Mouse (Mus musculus): ENCODE data around the gene Abca4. TPM values are rescaled to one million over a fixed set of nuclear protein-coding genes. Genes with fewer than 3 reads are reported as not detected.

Abca4 gene
- polyA plus RNA-seq, 1 experiment from 2014 or later = 2.3 TPM

GRCm38 (mm10) chr3:122200017-122200416 is 155.8 kb downstream of the Abca4 start:
- DNase-seq (ENCODE audit: low spot score) (no peak), ATAC-seq (no peak)
- Histone ChIP-seq H3K9me3 (ENCODE audit: low read length) (no peaks in the 10 kb centered on the region), H3K9ac (replicated peaks; ENCODE audit: low read depth) (no peak overlapping the region), H3K4me2 (replicated peaks; ENCODE audit: low read depth, low read length) (no peak overlapping the region), H3K27ac (ENCODE audit: low read length) (peak overlapping the region; percentile 65; the same call in 1 of the 2 replicates), H3K36me3 (ENCODE audit: insufficient read depth, low read length) (no peaks in the 10 kb centered on the region), H3K4me1 (ENCODE audit: insufficient read depth, low read depth, low read length) (peaks cover 2% of the 10 kb centered on the region; the same call in 1 of the 2 replicates), H3K27me3 (replicated peaks; ENCODE audit: insufficient read depth, low read length) (no peaks in the 10 kb centered on the region), H3K4me3 (ENCODE audit: low read depth, low read length) (no peak overlapping the region)
- no peak for TF ChIP-seq CTCF (IDR thresholded peaks at IDR 0.05)
- no peak for TF ChIP-seq EP300 (IDR thresholded peaks at IDR 0.05)
- 84% methylated on average over 5 of the region's 5 CpGs for WGBS

DNA sequence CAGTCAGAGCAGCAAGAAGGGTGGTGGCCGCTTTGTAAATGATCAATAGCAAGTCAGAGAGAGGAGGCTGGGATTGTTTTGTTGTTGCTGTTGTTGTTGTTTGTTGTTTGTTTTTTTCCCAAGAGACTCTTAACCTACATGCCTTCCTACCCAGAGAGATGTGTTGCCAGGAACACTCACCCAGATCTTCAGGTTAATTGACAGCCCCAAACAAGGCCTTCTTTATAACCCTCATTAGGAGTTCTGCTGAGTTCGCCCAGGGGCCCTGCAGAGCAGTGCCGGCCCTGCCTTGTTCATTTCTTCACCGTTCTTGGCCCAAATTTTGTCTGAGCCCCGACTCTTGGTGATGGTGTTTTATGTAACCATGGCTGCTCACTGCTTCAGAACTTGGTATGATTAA is 156.2 kb downstream of the Abca4 start:
- ATAC-seq = no peak
- peaks cover 2% of the 10 kb centered on the region; the same call in 1 of the 2 replicates for H3K4me1 ChIP-seq (ENCODE audit: insufficient read depth, low read depth, low read length)

DNA sequence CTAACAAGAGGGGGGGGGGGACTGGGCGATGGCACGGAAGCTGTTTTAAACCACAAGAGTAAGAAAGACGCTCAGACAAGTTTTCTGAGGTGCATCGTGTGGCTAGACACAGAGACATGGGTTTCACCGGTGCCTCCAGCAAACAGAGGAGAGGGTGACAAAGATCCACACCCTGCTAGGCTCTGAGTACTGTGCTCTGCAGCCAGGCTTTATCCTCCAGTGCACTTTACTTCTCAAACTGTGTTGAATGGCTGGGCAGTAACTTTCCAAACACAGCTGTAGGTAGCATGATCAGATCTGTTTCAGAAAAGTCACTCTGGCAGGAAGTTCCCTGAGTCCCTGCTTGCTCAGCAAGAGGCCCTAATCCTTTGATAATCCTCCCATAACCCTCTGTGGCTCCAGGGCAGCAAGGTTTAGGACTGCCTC is 158.1 kb downstream of the Abca4 start:
- H3K27ac ChIP-seq (ENCODE audit: low read length) = no peak overlapping the region
- H3K4me1 ChIP-seq (ENCODE audit: insufficient read depth, low read depth, low read length) = peaks cover 2% of the 10 kb centered on the region; the same call in 1 of the 2 replicates
- no peak for ATAC-seq
- 25% methylated on average over 5 of the region's 5 CpGs for WGBS
- H3K4me3 ChIP-seq (ENCODE audit: low read depth, low read length) = no peak overlapping the region
- DNase-seq (ENCODE audit: low spot score) = no peak
- no peaks in the 10 kb centered on the region for H3K36me3 ChIP-seq (ENCODE audit: insufficient read depth, low read length)
- H3K9me3 ChIP-seq (ENCODE audit: low read length) = no peaks in the 10 kb centered on the region
- no peaks in the 10 kb centered on the region for H3K27me3 ChIP-seq (replicated peaks; ENCODE audit: insufficient read depth, low read length)
- H3K9ac ChIP-seq (replicated peaks; ENCODE audit: low read depth) = 0 out of 2 replicates have a peak overlapping the region, but pooled peaks have one; percentile 6
- H3K4me2 ChIP-seq (replicated peaks; ENCODE audit: low read depth, low read length) = no peak overlapping the region
- TF ChIP-seq EP300 (IDR thresholded peaks at IDR 0.05) (no peak), CTCF (IDR thresholded peaks at IDR 0.05) (no peak)

More for the DNA sequence above, 156.2 kb downstream of the Abca4 start:
- TF ChIP-seq CTCF (IDR thresholded peaks at IDR 0.05) (no peak), EP300 (IDR thresholded peaks at IDR 0.05) (no peak)
- no peak for DNase-seq (ENCODE audit: low spot score)
- 85% methylated on average over 5 of the region's 5 CpGs for WGBS
- Histone ChIP-seq H3K36me3 (ENCODE audit: insufficient read depth, low read length) (no peaks in the 10 kb centered on the region), H3K9me3 (ENCODE audit: low read length) (no peaks in the 10 kb centered on the region), H3K9ac (replicated peaks; ENCODE audit: low read depth) (no peak overlapping the region), H3K27me3 (replicated peaks; ENCODE audit: insufficient read depth, low read length) (no peaks in the 10 kb centered on the region), H3K4me3 (ENCODE audit: low read depth, low read length) (no peak overlapping the region), H3K4me2 (replicated peaks; ENCODE audit: low read depth, low read length) (no peak overlapping the region), H3K27ac (ENCODE audit: low read length) (no peak overlapping the region)

DNA sequence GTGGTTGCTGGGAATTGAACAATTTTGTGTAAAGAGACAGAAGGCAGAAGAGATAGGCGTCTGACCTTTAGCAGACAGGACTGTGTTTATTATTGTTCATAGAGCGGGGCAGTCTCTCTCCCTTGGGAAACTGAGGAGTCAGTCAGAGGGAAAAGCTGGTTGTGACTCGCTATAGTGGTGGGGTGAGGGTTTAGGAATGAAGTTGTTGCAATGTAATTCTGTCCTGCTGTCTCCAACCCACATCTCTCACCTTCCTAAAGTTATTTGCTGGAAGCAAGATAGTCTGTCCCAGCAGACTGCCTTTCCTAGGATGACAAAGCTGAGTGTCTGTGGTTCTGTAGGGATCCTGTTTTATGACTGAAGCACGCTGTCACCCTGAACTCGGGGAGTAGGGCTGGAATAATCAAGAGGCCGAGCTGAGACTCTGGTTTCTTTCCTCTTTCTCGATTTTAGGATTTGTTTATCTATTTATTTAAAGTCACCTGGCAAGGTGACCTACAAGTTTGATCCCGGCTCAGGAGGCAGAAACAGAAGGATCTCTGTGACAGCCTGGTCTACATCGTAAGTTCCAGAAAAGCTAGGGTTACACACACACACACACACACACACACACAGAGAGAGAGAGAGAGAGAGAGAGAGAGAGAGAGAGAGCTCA is 159.6 kb downstream of the Abca4 start:
- DNase-seq (ENCODE audit: low spot score) (no peak), ATAC-seq (no peak)
- Histone ChIP-seq H3K36me3 (ENCODE audit: insufficient read depth, low read length) (no peaks in the 10 kb centered on the region), H3K27ac (ENCODE audit: low read length) (no peak overlapping the region), H3K4me2 (replicated peaks; ENCODE audit: low read depth, low read length) (no peak overlapping the region), H3K9ac (replicated peaks; ENCODE audit: low read depth) (no peak overlapping the region), H3K27me3 (replicated peaks; ENCODE audit: insufficient read depth, low read length) (no peaks in the 10 kb centered on the region), H3K4me3 (ENCODE audit: low read depth, low read length) (no peak overlapping the region), H3K4me1 (ENCODE audit: insufficient read depth, low read depth, low read length) (peaks cover 6% of the 10 kb centered on the region; the same call in 1 of the 2 replicates), H3K9me3 (ENCODE audit: low read length) (no peaks in the 10 kb centered on the region)
- WGBS = 73% methylated on average over 9 of the region's 9 CpGs
- no peak for TF ChIP-seq CTCF (IDR thresholded peaks at IDR 0.05)
- TF ChIP-seq EP300 (IDR thresholded peaks at IDR 0.05) = no peak

GRCm38 (mm10) chr3:122205753-122206152 is 161.5 kb downstream of the Abca4 start:
- Histone ChIP-seq H3K36me3 (ENCODE audit: insufficient read depth, low read length) (no peaks in the 10 kb centered on the region), H3K4me3 (ENCODE audit: low read depth, low read length) (no peak overlapping the region), H3K9me3 (ENCODE audit: low read length) (no peaks in the 10 kb centered on the region), H3K9ac (replicated peaks; ENCODE audit: low read depth) (no peak overlapping the region), H3K27ac (ENCODE audit: low read length) (no peak overlapping the region), H3K4me1 (ENCODE audit: insufficient read depth, low read depth, low read length) (0 out of 2 replicates have a peak, but pooled peaks cover 4% of the 10 kb centered on the region), H3K4me2 (replicated peaks; ENCODE audit: low read depth, low read length) (no peak overlapping the region), H3K27me3 (replicated peaks; ENCODE audit: insufficient read depth, low read length) (no peaks in the 10 kb centered on the region)
- ATAC-seq = no peak
- DNase-seq (ENCODE audit: low spot score) = no peak
- 95% methylated on average over 6 of the region's 6 CpGs for WGBS
- TF ChIP-seq CTCF (IDR thresholded peaks at IDR 0.05) (no peak), EP300 (IDR thresholded peaks at IDR 0.05) (no peak)

DNA sequence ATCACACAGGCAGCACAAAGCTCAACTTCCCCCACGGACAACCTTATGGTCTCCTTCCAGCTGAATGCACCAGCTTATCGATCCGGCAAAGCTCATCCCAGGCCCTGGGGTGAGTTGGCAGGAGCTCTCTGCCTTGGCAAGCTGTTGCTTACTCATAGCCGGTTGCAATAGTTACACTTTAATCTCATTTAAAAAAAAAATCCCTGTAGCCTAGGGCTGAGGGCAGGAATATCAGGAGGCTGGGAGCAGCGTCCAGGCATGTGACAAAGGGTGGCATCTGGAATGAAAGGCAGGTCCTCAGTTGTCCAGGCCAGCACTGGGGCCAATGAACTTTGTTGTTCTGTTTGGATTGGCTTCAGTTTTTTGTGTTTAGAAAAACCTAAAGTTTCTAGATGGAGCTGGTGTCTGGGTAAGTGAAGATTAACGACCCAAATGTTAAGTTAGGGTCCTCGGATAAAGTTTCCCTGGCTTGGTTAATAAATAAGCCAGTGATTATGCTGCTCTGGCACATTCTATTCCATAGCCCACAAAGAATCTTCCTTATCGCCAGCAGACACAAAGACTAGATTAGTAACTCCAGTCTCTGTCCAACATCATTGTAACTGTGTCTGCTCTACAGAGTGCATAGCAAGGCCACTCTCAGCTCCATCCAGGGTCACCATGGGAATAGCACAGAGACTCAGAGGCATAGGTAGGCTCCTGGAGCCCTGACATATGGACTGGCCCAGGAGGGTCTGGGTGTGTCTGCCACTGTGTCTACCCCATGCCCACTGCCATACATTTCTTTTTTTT is 162.2 kb downstream of the Abca4 start:
- no peaks in the 10 kb centered on the region for H3K27me3 ChIP-seq (replicated peaks; ENCODE audit: insufficient read depth, low read length)
- DNase-seq (ENCODE audit: low spot score) = no peak
- no peak overlapping the region for H3K9ac ChIP-seq (replicated peaks; ENCODE audit: low read depth)
- H3K4me2 ChIP-seq (replicated peaks; ENCODE audit: low read depth, low read length) = no peak overlapping the region
- 0 out of 2 replicates have a peak, but pooled peaks cover 4% of the 10 kb centered on the region for H3K4me1 ChIP-seq (ENCODE audit: insufficient read depth, low read depth, low read length)
- no peak for ATAC-seq
- H3K9me3 ChIP-seq (ENCODE audit: low read length) = no peaks in the 10 kb centered on the region
- H3K36me3 ChIP-seq (ENCODE audit: insufficient read depth, low read length) = no peaks in the 10 kb centered on the region
- no peak overlapping the region for H3K4me3 ChIP-seq (ENCODE audit: low read depth, low read length)
- WGBS = 55% methylated on average over 8 of the region's 8 CpGs
- H3K27ac ChIP-seq (ENCODE audit: low read length) = no peak overlapping the region
- TF ChIP-seq CTCF (IDR thresholded peaks at IDR 0.05) = no peak
- TF ChIP-seq EP300 (IDR thresholded peaks at IDR 0.05) = no peak
